Mouse (Mus musculus): ENCODE data around the gene Trim16.

Gene Trim16

DNA sequence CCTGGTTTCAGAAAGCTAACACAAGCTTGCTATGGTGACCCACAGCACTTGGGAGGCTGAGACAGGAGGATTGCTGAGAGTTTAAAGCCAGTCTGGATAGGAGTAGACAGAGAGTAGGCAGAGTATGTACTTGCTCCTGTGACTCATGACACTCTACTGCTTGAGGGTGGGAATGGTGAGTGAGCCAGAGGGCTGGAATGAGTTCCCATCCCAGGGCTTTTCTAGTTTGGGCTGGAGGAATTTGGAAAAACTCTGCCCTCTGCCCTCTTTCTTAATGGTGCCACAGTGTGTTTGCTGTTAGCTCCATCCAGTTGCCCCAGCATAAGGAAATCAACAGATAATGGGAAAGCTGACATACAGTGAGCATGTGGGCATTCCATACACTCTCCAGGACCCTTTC lies 11.9 kb downstream of the Trim16 start:
- no peak for DNase-seq

DNA sequence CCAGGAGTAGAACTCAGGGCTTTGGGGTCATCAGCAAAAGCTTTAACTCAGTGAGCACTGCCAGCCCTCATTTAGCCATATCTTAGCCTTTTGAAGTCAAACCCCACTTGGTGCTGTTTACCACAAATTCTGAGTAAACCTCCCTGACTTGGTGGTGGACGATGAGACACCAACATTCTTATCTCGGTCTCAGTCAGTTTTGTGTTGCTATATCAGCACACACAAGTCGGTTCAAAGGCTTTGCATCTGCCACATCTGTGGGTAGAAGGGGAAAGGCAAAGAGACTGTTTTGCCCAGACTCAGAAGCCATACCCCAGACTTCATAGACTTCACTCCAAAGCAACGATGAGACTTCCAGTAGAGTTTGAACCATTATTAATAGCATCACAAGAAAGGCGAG lies 24.5 kb downstream of the Trim16 start:
- peak; percentile 16 for DNase-seq

- no peak for DNase-seq
Measured at GRCm38 (mm10) chr11:62845730-62846129, 25.7 kb downstream of the Trim16 start.

GRCm38 (mm10) chr11:62846961-62847654 lies 27.1 kb downstream of the Trim16 start, which contains the start of gene Fbxw10:
Fbxw10 (plus strand) TSS chr11:62847069.
- DNase-seq, result peak; percentile 47

GRCm38 (mm10) chr11:62847655-62848191 lies 27.7 kb downstream of the Trim16 start:
- peak; percentile 28 for DNase-seq

DNA sequence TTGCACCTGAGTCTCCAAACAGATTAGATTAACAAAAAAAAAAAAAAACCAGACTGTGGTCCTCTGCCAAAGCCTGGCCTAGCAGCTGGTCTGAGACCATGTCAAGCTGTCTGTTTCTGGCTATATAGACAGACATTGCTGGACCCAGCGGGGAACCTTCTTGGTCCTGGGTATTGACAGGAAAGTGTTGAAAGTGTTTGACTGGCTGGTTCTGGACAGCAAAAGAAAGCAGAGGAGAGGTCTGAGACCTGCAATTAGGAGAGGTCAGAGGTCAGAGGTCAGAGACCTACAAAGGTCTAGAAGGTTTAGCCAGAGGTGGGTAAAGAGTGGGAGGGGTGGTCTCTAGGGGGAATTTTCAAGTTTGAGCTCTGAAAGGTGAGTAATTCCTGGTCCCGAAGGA lies 28.3 kb downstream of the Trim16 start:
- no peak for DNase-seq

DNA sequence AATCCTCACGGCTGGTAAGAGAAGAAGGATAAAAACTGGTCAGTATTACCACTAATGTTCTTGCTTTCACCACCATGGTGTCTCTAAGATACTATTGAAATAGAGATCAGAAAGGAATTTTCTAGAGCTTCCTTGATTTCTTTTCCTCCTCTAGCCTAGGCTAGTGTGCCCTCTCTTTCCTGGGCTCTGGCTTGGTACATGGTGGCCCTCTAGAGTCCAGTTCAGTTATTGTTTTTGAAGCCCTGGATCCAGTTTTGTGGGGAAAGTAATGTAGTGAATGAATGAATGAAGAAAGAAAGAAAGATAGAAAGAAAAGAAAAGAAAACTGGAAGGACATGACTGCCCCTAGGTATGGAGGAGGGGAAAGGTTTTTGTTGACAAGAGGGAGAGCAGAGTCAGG lies 31.2 kb downstream of the Trim16 start:
- no peak for DNase-seq

- no peak for DNase-seq
Measured at GRCm38 (mm10) chr11:62853334-62853733, 33.3 kb downstream of the Trim16 start.

DNA sequence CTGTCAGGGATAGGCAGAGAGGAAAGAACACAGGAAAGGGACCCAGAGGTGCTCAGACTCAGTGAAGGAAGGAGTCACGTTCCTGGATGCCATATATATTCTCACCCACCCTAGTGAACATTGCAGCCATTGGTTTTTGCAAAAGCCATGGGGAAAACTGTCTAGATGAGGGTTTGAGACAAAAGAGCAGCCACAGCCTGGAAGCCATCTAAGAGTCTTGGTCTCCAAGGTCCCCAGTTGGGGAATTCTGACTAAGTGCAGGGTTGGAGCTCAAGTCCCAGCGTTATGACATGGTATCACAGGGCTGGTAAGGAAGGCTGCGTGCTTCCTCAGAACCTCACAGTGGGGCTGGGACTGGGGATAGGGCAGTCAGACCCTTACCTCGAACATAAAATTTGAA lies 45.5 kb downstream of the Trim16 start:
- DNase-seq, result no peak

- DNase-seq, result no peak
Measured at GRCm38 (mm10) chr11:62866685-62867084, 46.7 kb downstream of the Trim16 start.

DNA sequence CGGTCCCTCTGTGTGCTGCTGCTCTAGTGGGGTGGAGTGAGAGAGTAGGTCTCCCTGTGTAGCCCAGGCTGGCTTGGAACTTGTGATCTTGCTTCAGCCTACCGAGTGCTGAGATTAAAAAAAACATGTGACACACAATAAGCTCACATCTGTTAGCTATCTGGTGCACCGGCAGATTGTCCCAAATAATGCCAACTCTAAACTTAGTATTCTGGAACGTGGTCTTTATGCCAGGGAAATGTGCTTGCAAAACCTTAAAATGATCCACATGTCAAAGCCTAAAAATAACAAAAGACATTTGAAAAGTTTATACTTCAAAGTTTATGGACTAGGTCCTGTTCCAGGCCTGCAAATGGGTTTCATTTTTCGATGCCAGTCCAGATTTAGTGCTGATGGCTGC lies 49.2 kb downstream of the Trim16 start:
- DNase-seq, result no peak

- DNase-seq, result no peak
Measured at GRCm38 (mm10) chr11:62869715-62870371, 49.8 kb downstream of the Trim16 start.

DNA sequence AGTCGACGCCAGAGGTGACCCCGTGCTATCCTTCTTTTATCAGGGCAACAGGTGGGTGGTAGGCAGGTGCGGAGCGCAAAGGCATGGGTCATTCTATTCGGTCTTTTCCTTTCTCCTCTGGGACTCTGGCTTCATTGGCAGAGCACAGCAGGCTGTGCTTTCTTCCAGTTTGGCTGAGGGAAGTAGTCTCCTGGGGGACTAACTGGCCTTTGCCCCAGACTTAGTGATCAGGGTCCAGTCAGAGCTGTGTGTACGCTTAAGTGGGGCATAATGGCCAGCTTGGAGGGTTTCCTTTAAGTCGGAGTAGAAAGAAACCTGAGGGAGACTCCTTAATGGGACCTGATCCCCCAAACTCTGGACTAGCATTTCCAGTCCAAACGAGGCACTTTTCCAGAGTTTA lies 53.4 kb downstream of the Trim16 start:
- DNase-seq, result no peak

DNA sequence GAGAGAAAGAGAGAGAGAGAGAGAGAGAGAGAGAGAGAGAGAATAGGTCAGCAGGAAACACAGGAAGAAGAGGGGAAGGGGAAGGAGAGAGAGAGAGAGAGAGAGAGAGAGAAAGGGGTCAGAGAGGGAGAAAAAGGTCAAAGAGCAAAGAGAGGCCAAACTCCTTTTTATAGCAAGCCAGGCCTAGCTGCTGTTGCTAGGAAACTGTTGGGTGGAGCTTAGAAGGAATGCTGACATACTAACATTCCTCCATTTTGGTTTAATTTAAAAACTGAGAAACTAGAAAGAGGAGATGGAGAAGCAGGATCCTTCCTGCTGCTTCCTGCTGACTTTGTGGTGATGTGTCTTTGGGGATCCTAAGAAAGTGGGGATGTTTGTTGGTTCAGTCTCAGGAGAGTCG lies 55.7 kb downstream of the Trim16 start:
- DNase-seq, result no peak

- DNase-seq, result no peak
Measured at GRCm38 (mm10) chr11:62876445-62876844, 56.4 kb downstream of the Trim16 start.

DNA sequence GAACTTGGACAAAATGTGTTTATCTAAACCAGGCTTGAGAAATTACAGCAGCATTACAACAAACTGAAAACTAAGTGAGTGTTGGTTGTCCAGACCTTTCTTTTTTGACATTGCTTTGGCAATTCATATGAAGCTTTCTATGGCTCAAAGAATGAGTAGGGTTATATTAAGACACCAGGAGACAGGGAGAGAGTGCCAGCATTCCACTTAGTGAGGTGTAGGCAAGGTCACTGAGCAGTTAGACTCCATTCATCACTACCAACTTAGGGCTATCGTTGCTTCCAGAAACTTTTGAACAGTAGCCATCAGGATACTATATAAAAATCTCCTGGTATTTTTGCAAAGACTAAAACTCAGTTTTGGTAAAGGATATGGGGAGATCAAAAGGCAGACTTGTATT lies 57.4 kb downstream of the Trim16 start:
- no peak for DNase-seq

DNA sequence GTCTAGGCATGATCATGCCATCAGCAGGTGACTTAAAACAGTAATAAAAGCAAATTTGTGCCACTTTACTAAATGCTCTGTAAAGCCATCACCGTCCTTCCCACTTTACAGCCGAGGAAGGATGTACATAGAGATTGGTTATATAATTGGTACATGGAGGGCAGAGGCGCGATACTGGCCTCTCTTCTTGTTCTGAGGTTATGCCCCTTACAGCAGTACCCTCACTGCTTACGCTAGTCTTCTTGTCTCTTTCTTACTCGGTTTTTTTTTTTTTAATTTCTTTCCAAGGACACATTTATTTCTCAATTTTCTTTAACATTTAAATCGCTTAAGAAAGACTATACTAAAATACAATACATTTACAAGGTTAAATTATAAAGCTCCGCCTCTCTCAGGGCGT lies 58.7 kb downstream of the Trim16 start:
- peak; percentile 12 for DNase-seq

- DNase-seq, result peak; percentile 100
Measured at GRCm38 (mm10) chr11:62879220-62880048, 59.4 kb downstream of the Trim16 start, which contains the start of gene Tvp23b. Tvp23b (plus strand) TSS chr11:62879455.

- DNase-seq, result no peak
Measured at GRCm38 (mm10) chr11:62883407-62883806, 63.4 kb downstream of the Trim16 start.

- no peak for DNase-seq
Measured at GRCm38 (mm10) chr11:62885323-62885722, 65.3 kb downstream of the Trim16 start.

DNA sequence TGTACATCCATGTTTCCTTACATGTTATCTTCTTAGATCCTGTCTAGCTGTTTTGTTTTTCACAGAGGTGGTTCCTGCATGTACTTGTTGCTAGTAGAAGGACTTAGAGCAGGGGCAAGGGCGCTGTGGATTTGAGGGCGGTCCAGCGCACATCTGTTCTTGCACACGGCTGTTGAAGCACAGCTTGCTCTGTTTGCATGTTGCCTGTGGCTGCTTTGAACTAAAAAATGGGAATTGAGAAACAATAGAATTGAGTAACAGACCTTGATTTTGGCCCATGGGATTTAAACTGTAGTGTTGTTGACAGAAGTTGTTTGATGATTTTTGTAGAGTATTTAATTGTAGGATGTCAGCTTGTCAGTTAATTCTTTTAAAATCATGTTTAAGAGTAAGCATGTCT lies 70.8 kb downstream of the Trim16 start:
- no peak for DNase-seq

DNA sequence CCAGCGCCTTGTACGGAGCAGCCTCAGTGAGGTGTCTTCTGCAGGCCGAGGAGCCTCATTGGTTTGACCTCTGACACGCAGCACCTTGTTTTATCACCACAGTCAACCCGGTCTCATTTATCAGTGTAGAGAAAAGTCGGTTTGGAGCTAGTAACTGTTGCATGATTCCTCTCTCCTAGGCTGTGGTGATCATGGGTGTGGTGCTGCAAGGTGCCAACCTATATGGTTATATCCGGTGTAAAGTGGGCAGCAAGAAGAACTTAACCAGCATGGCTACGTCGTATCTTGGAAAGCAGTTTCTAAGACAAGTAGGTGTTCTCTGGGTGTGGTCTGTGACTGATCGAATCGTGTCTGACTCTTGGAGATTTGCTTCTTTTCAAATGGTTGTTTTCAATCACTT lies 71.7 kb downstream of the Trim16 start:
- no peak for DNase-seq

All from thymus, postnatal 14 days (tissue).